Mouse (Mus musculus) embryonic facial prominence, embryonic 14.5 days (tissue): ENCODE measurements around the gene Tepsin. TPM values are rescaled to one million over a fixed set of nuclear protein-coding genes. Genes with fewer than 3 reads are reported as not detected.

Experiments used
- ATAC-seq: fragments of 200-750 bp; cut with Nextera tagmentation; 2 replicates; pipeline ENCODE4 v1.8.0; 2017; ENCODE audit warnings: low read depth, moderate number of reproducible peaks, moderate TSS enrichment
- DNase-seq: peaks from one replicate; pipeline ENCODE4 v3.0.0-alpha.2; 2015; ENCODE audit warnings: low spot score
- H3K27ac ChIP-seq: fragments of 300-500 bp; sonication (generic); replicated peaks from 2 replicates; pipeline ENCODE4 v1.5.1; 2014; ENCODE audit warnings: low read depth, mild to moderate bottlenecking, low read length, moderate library complexity
- H3K27me3 ChIP-seq: fragments of 300-500 bp; sonication (generic); replicated peaks from 2 replicates; pipeline ENCODE4 v1.6.1; 2014; ENCODE audit warnings: low read length; ENCODE audit not compliant: control insufficient read depth, insufficient read depth
- H3K36me3 ChIP-seq: fragments of 300-500 bp; sonication (generic); 2 replicates; pipeline ENCODE4 v1.6.1; 2014; ENCODE audit warnings: low read length, mixed read lengths; ENCODE audit not compliant: control insufficient read depth, insufficient read depth
- H3K4me1 ChIP-seq: fragments of 300-500 bp; sonication (generic); 2 replicates; pipeline ENCODE4 v1.6.1; 2014; ENCODE audit warnings: antibody characterized with exemption, low read length; ENCODE audit not compliant: control insufficient read depth, insufficient read depth
- H3K4me2 ChIP-seq: fragments of 300-500 bp; sonication (generic); 2 replicates; pipeline ENCODE4 v1.6.1; 2014; ENCODE audit warnings: low read depth, mild to moderate bottlenecking, low read length, moderate library complexity, mixed read lengths
- H3K4me3 ChIP-seq: fragments of 300-500 bp; sonication (generic); 2 replicates; pipeline ENCODE4 v1.5.1; 2014; ENCODE audit warnings: low read depth, mild to moderate bottlenecking, low read length
- H3K9ac ChIP-seq: fragments of 300-500 bp; sonication (generic); 2 replicates; pipeline ENCODE4 v1.6.1; 2014; ENCODE audit warnings: low read depth, mild to moderate bottlenecking, low read length, moderate library complexity, mixed read lengths
- H3K9me3 ChIP-seq: fragments of 300-500 bp; sonication (generic); 2 replicates; pipeline ENCODE4 v1.6.1; 2016; ENCODE audit warnings: low read length; ENCODE audit not compliant: control insufficient read depth
- WGBS: fragments of 180-500 bp; shearing (Covaris S2); extraction: QIAGEN DNeasy Blood & Tissue Kit; methylation state at CpG from one replicate; pipeline ENCODE4 v1.1.7; 2014; 5-methylcytosine and 5-hydroxymethylcytosine counted together
- polyA plus RNA-seq: library from polyadenylated mRNA; unstranded; fragments of >200 nt; fragmentation: Nextera tagmentation; extraction: Ambion mirVana; gene quantifications from 2 replicates; pipeline ENCODE4 v1.2.1, GENCODE M21; 2014

Tepsin gene
- polyA plus RNA-seq, 1 experiment from 2014 or later: 13.1 TPM

- DNase-seq (no peak), ATAC-seq (no peak)
- H3K9ac ChIP-seq: no peak overlapping the region
- H3K4me3 ChIP-seq: no peak overlapping the region
- WGBS: 93% methylated on average over 2 of the region's 2 CpGs
- H3K27me3 ChIP-seq: no peaks in the 10 kb centered on the region
- H3K9me3 ChIP-seq: no peaks in the 10 kb centered on the region
- H3K36me3 ChIP-seq: peaks cover 44% of the 10 kb centered on the region; the same call in 1 of the 2 replicates
- no peak overlapping the region for H3K27ac ChIP-seq
- no peaks in the 10 kb centered on the region for H3K4me1 ChIP-seq
- no peak overlapping the region for H3K4me2 ChIP-seq
Measured at GRCm38 (mm10) chr11:120117626-120118025, 19.1 kb upstream of the Tepsin start.

- H3K27ac ChIP-seq: no peak overlapping the region
- no peak overlapping the region for H3K4me2 ChIP-seq
- peaks cover 42% of the 10 kb centered on the region for H3K36me3 ChIP-seq
- H3K27me3 ChIP-seq: no peaks in the 10 kb centered on the region
- no peaks in the 10 kb centered on the region for H3K4me1 ChIP-seq
- no peak overlapping the region for H3K9ac ChIP-seq
- H3K4me3 ChIP-seq: no peak overlapping the region
- DNase-seq (no peak), ATAC-seq (no peak; the same call in 1 of the 2 replicates)
- no peaks in the 10 kb centered on the region for H3K9me3 ChIP-seq
- 71% methylated on average over 21 of the region's 21 CpGs for WGBS
Measured at GRCm38 (mm10) chr11:120114488-120115215, 16.1 kb upstream of the Tepsin start.

GRCm38 (mm10) chr11:120112136-120112535 is 13.6 kb upstream of the Tepsin start:
- Histone ChIP-seq H3K4me1 (no peaks in the 10 kb centered on the region), H3K27me3 (no peaks in the 10 kb centered on the region), H3K4me3 (no peak overlapping the region), H3K27ac (no peak overlapping the region), H3K9ac (no peak overlapping the region), H3K4me2 (no peak overlapping the region), H3K9me3 (no peaks in the 10 kb centered on the region), H3K36me3 (peaks cover 47% of the 10 kb centered on the region)
- ATAC-seq (no peak), DNase-seq (peak; percentile 16)
- 87% methylated on average over 4 of the region's 4 CpGs for WGBS

GRCm38 (mm10) chr11:120111033-120111432 is 12.5 kb upstream of the Tepsin start:
- Histone ChIP-seq H3K9me3 (no peaks in the 10 kb centered on the region), H3K4me1 (no peaks in the 10 kb centered on the region), H3K27me3 (no peaks in the 10 kb centered on the region), H3K36me3 (peaks cover 40% of the 10 kb centered on the region), H3K9ac (no peak overlapping the region), H3K27ac (no peak overlapping the region), H3K4me2 (no peak overlapping the region), H3K4me3 (no peak overlapping the region)
- 17% methylated on average over 2 of the region's 2 CpGs for WGBS
- peak; percentile 74 for DNase-seq
- ATAC-seq: no peak

- DNase-seq (no peak), ATAC-seq (peak; percentile 22; the same call in 1 of the 2 replicates)
- Histone ChIP-seq H3K4me2 (no peak overlapping the region), H3K27me3 (no peaks in the 10 kb centered on the region), H3K36me3 (peaks cover 44% of the 10 kb centered on the region), H3K4me3 (no peak overlapping the region), H3K4me1 (no peaks in the 10 kb centered on the region), H3K27ac (no peak overlapping the region), H3K9ac (no peak overlapping the region), H3K9me3 (no peaks in the 10 kb centered on the region)
- 70% methylated on average over 7 of the region's 7 CpGs for WGBS
Measured at GRCm38 (mm10) chr11:120110554-120110953, 12.0 kb upstream of the Tepsin start.

- peaks cover 45% of the 10 kb centered on the region for H3K36me3 ChIP-seq
- no peak overlapping the region for H3K9ac ChIP-seq
- no peak for DNase-seq
- WGBS: 83% methylated on average over 14 of the region's 14 CpGs
- no peak overlapping the region for H3K4me2 ChIP-seq
- H3K4me1 ChIP-seq: no peaks in the 10 kb centered on the region
- H3K27ac ChIP-seq: no peak overlapping the region
- ATAC-seq: no peak
- no peaks in the 10 kb centered on the region for H3K27me3 ChIP-seq
- H3K9me3 ChIP-seq: no peaks in the 10 kb centered on the region
- no peak overlapping the region for H3K4me3 ChIP-seq
Measured at GRCm38 (mm10) chr11:120109558-120110210, 11.2 kb upstream of the Tepsin start.

GRCm38 (mm10) chr11:120107796-120108195 is 9.3 kb upstream of the Tepsin start:
- H3K9me3 ChIP-seq: no peaks in the 10 kb centered on the region
- H3K4me3 ChIP-seq: no peak overlapping the region
- WGBS: 78% methylated on average over 9 of the region's 9 CpGs
- ATAC-seq (no peak), DNase-seq (no peak)
- no peak overlapping the region for H3K4me2 ChIP-seq
- H3K27me3 ChIP-seq: no peaks in the 10 kb centered on the region
- no peak overlapping the region for H3K9ac ChIP-seq
- peaks cover 54% of the 10 kb centered on the region for H3K36me3 ChIP-seq
- H3K27ac ChIP-seq: no peak overlapping the region
- no peaks in the 10 kb centered on the region for H3K4me1 ChIP-seq

GRCm38 (mm10) chr11:120107026-120107425 is 8.5 kb upstream of the Tepsin start:
- no peak for ATAC-seq
- Histone ChIP-seq H3K4me3 (no peak overlapping the region), H3K27ac (no peak overlapping the region), H3K4me1 (no peaks in the 10 kb centered on the region), H3K9me3 (no peaks in the 10 kb centered on the region), H3K9ac (no peak overlapping the region), H3K36me3 (peaks cover 54% of the 10 kb centered on the region), H3K27me3 (no peaks in the 10 kb centered on the region), H3K4me2 (no peak overlapping the region)
- 74% methylated on average over 2 of the region's 2 CpGs for WGBS
- DNase-seq: no peak
